Mouse (Mus musculus): ENCODE data around the gene Dchs2. TPM values are rescaled to one million over a fixed set of nuclear protein-coding genes. Genes with fewer than 3 reads are reported as not detected.

The Dchs2 gene
- total and polyA plus RNA-seq, 3 experiments: not detected

GRCm38 (mm10) chr3:83369871-83370270, 242.1 kb downstream of the Dchs2 start:
- H3K27ac ChIP-seq (ENCODE audit: insufficient read depth, low read depth): no peak overlapping the region
- no peak overlapping the region for H3K9ac ChIP-seq (ENCODE audit: insufficient read depth, low read depth)
- no peaks in the 10 kb centered on the region for H3K9me3 ChIP-seq (replicated peaks; ENCODE audit: low read length)
- no peak overlapping the region for H3K4me2 ChIP-seq (ENCODE audit: insufficient read depth, low read depth, poor library complexity, severe bottlenecking)
- no peaks in the 10 kb centered on the region for H3K27me3 ChIP-seq (replicated peaks)
- no peak for DNase-seq (ENCODE audit: extremely low read depth)
- H3K79me2 ChIP-seq (replicated peaks; ENCODE audit: control insufficient read depth, extremely low read depth, insufficient read depth, poor library complexity, severe bottlenecking): no peaks in the 10 kb centered on the region
- H3K4me1 ChIP-seq (ENCODE audit: control insufficient read depth in 1 of 2, insufficient read depth in 2 of 2): no peaks in the 10 kb centered on the region
- in situ Hi-C loops (cut with MboI; ENCODE audit: low pct_ligation_motif_present, low pct_unique_long_range_greater_than_20kb, low sequenced_read_pairs): no loop called here
- TF ChIP-seq MAZ (IDR thresholded peaks at IDR 0.05; ENCODE audit: low read depth, low read length) (no peak), ZMIZ1 (IDR thresholded peaks at IDR 0.05; ENCODE audit: low read depth, low read length) (no peak), ZKSCAN1 (IDR thresholded peaks at IDR 0.05; ENCODE audit: borderline replicate concordance, low read depth, low read length) (no peak), ZNF384 (IDR thresholded peaks at IDR 0.05; ENCODE audit: low read depth, low read length) (no peak), CTCF (conservative IDR thresholded peaks at IDR 0.05 in 1 of 2, IDR thresholded peaks at IDR 0.05 in 1 of 2; ENCODE audit: low read depth in 2 of 2, low read length in 2 of 2) (no peak), ZC3H11A (IDR thresholded peaks at IDR 0.05; ENCODE audit: low read depth, low read length) (no peak), ELF1 (IDR thresholded peaks at IDR 0.05; ENCODE audit: low read depth, low read length) (no peak), POLR2AphosphoS2 (IDR thresholded peaks at IDR 0.05; ENCODE audit: low read depth, low read length) (no peak), SMC3 (IDR thresholded peaks at IDR 0.05; ENCODE audit: low read depth, low read length) (no peak), KAT2A (IDR thresholded peaks at IDR 0.05; ENCODE audit: insufficient replicate concordance, low read length) (no peak), MXI1 (IDR thresholded peaks at IDR 0.05; ENCODE audit: low read depth, low read length) (no peak), MYC (IDR thresholded peaks at IDR 0.05; ENCODE audit: low read depth, low read length) (no peak), JUND (conservative IDR thresholded peaks at IDR 0.05; ENCODE audit: low read depth, low read length) (no peak), POLR2A (IDR thresholded peaks at IDR 0.05; ENCODE audit: low read depth, low read length) (no peak)
- H3K36me3 ChIP-seq (replicated peaks in 1 of 2; ENCODE audit: control insufficient read depth in 1 of 2, insufficient read depth in 1 of 2, low read length in 1 of 2): no peaks in the 10 kb centered on the region
- H3K4me3 ChIP-seq (replicated peaks in 1 of 3; ENCODE audit: low read depth in 2 of 3, low read length in 2 of 3, poor library complexity in 1 of 3): no peak overlapping the region
- dilution Hi-C loops (cut with MboI; ENCODE audit: extremely low pct_ligation_motif_present, extremely low pct_unique_long_range_greater_than_20kb, low sequenced_read_pairs): no loop called here

DNA sequence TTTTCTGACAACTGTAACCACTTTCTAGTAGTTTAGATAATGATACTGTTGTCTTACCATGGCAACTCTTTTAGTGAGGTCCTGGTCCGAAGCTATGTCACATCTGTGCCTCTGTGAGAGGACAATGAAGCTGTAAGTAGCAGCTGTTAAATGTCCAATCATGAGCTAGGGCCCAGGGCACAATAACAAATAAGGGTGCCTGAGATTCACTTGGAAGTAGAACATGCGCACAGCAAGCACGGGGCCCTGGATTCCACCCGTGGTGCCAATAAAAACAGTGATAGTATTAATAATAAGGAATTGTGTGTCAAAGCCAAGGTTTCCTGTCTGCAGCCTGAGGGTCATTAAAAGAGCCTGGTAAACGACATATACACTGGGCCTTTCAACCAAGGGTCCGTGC, 246.6 kb downstream of the Dchs2 start:
- no peak overlapping the region for H3K9ac ChIP-seq (ENCODE audit: insufficient read depth, low read depth)
- no peaks in the 10 kb centered on the region for H3K27me3 ChIP-seq (replicated peaks)
- dilution Hi-C loops (cut with MboI; ENCODE audit: extremely low pct_ligation_motif_present, extremely low pct_unique_long_range_greater_than_20kb, low sequenced_read_pairs) (no loop called here), in situ Hi-C loops (cut with MboI; ENCODE audit: low pct_ligation_motif_present, low pct_unique_long_range_greater_than_20kb, low sequenced_read_pairs) (no loop called here)
- H3K4me1 ChIP-seq (ENCODE audit: control insufficient read depth in 1 of 2, insufficient read depth in 2 of 2): no peaks in the 10 kb centered on the region
- no peaks in the 10 kb centered on the region for H3K36me3 ChIP-seq (replicated peaks in 1 of 2; ENCODE audit: control insufficient read depth in 1 of 2, insufficient read depth in 1 of 2, low read length in 1 of 2)
- no peak for TF ChIP-seq ZNF384 (IDR thresholded peaks at IDR 0.05; ENCODE audit: low read depth, low read length)
- no peak for TF ChIP-seq ZKSCAN1 (IDR thresholded peaks at IDR 0.05; ENCODE audit: borderline replicate concordance, low read depth, low read length)
- TF ChIP-seq JUN (IDR thresholded peaks at IDR 0.05; ENCODE audit: insufficient read depth, low read depth, low read length): no peak
- no peak for TF ChIP-seq RCOR1 (conservative IDR thresholded peaks at IDR 0.05; ENCODE audit: low read depth, low read length)
- TF ChIP-seq EP300 (IDR thresholded peaks at IDR 0.05; ENCODE audit: low read length): no peak
- TF ChIP-seq MAFK (IDR thresholded peaks at IDR 0.05; ENCODE audit: insufficient replicate concordance, low read length): no peak
- TF ChIP-seq KAT2A (IDR thresholded peaks at IDR 0.05; ENCODE audit: insufficient replicate concordance, low read length): no peak
- TF ChIP-seq MXI1 (IDR thresholded peaks at IDR 0.05; ENCODE audit: low read depth, low read length): no peak
- TF ChIP-seq USF2 (conservative IDR thresholded peaks at IDR 0.05; ENCODE audit: low read depth, low read length): no peak
- no peak for TF ChIP-seq MAZ (IDR thresholded peaks at IDR 0.05; ENCODE audit: low read depth, low read length)
- TF ChIP-seq MYC (IDR thresholded peaks at IDR 0.05; ENCODE audit: low read depth, low read length): no peak
- no peak for TF ChIP-seq GABPA (IDR thresholded peaks at IDR 0.05; ENCODE audit: insufficient replicate concordance, low read depth, low read length)
- TF ChIP-seq ZC3H11A (IDR thresholded peaks at IDR 0.05; ENCODE audit: low read depth, low read length): no peak
- no peak for TF ChIP-seq NRF1 (IDR thresholded peaks at IDR 0.05; ENCODE audit: low read depth, low read length)
- TF ChIP-seq MAX (IDR thresholded peaks at IDR 0.05; ENCODE audit: low read length): no peak
- H3K79me2 ChIP-seq (replicated peaks; ENCODE audit: control insufficient read depth, extremely low read depth, insufficient read depth, poor library complexity, severe bottlenecking): no peaks in the 10 kb centered on the region
- H3K9me3 ChIP-seq (replicated peaks; ENCODE audit: low read length): no peaks in the 10 kb centered on the region
- DNase-seq (ENCODE audit: extremely low read depth): no peak
- H3K4me2 ChIP-seq (ENCODE audit: insufficient read depth, low read depth, poor library complexity, severe bottlenecking): no peak overlapping the region
- H3K27ac ChIP-seq (ENCODE audit: insufficient read depth, low read depth): no peak overlapping the region
- no peak overlapping the region for H3K4me3 ChIP-seq (replicated peaks in 1 of 3; ENCODE audit: low read depth in 2 of 3, low read length in 2 of 3, poor library complexity in 1 of 3)

Measured in CH12.LX (cell line).